Mouse (Mus musculus): ENCODE measurements at regions not wholly inside any gene's neighbourhood (a gene's known extent, or its start where the extent isn't known, plus 50 kb on each side); places are given as distances from the start of the nearest gene placed in this dataset.

- no peak for ATAC-seq (ENCODE audit: insufficient number of reproducible peaks, low FRiP score)
- no peaks in the 10 kb centered on the region for H3K9me3 ChIP-seq (replicated peaks)
- no peaks in the 10 kb centered on the region for H3K27me3 ChIP-seq (replicated peaks)
- H3K9ac ChIP-seq, result no peak overlapping the region
- H3K27ac ChIP-seq (ENCODE audit: poor library complexity, severe bottlenecking), result no peak overlapping the region
- no peak overlapping the region for H3K4me3 ChIP-seq
- H3K4me2 ChIP-seq, result no peak overlapping the region
- WGBS, result 65% methylated on average over 5 of the region's 5 CpGs
- H3K36me3 ChIP-seq, result no peaks in the 10 kb centered on the region
- H3K4me1 ChIP-seq (replicated peaks), result no peaks in the 10 kb centered on the region
Measured at GRCm38 (mm10) chr9:84178705-84179104, 253.8 kb downstream of the Bckdhb start.

- H3K27ac ChIP-seq (ENCODE audit: poor library complexity, severe bottlenecking), result no peak overlapping the region
- H3K9ac ChIP-seq, result no peak overlapping the region
- WGBS, result 51% methylated on average over 4 of the region's 4 CpGs
- no peaks in the 10 kb centered on the region for H3K4me1 ChIP-seq (replicated peaks)
- H3K9me3 ChIP-seq (replicated peaks), result no peaks in the 10 kb centered on the region
- H3K4me3 ChIP-seq, result no peak overlapping the region
- no peak overlapping the region for H3K4me2 ChIP-seq
- ATAC-seq (ENCODE audit: insufficient number of reproducible peaks, low FRiP score), result no peak
- no peaks in the 10 kb centered on the region for H3K36me3 ChIP-seq
- H3K27me3 ChIP-seq (replicated peaks), result no peaks in the 10 kb centered on the region
Measured at GRCm38 (mm10) chr9:84179238-84179637, 254.3 kb downstream of the Bckdhb start.

- no peaks in the 10 kb centered on the region for H3K9me3 ChIP-seq (replicated peaks)
- WGBS, result 62% methylated on average over 6 of the region's 6 CpGs
- H3K4me3 ChIP-seq, result no peak overlapping the region
- H3K4me1 ChIP-seq (replicated peaks), result no peaks in the 10 kb centered on the region
- no peaks in the 10 kb centered on the region for H3K36me3 ChIP-seq
- no peak overlapping the region for H3K9ac ChIP-seq
- no peak overlapping the region for H3K4me2 ChIP-seq
- H3K27me3 ChIP-seq (replicated peaks), result no peaks in the 10 kb centered on the region
- ATAC-seq (ENCODE audit: insufficient number of reproducible peaks, low FRiP score), result no peak
- H3K27ac ChIP-seq (ENCODE audit: poor library complexity, severe bottlenecking), result no peak overlapping the region
Measured at GRCm38 (mm10) chr9:84183637-84184374, 258.9 kb downstream of the Bckdhb start.

GRCm38 (mm10) chr9:84187531-84187930, 262.6 kb downstream of the Bckdhb start:
- no peak for ATAC-seq (ENCODE audit: insufficient number of reproducible peaks, low FRiP score)
- no peak overlapping the region for H3K4me2 ChIP-seq
- no peak overlapping the region for H3K9ac ChIP-seq
- H3K27me3 ChIP-seq (replicated peaks), result no peaks in the 10 kb centered on the region
- no peaks in the 10 kb centered on the region for H3K36me3 ChIP-seq
- H3K9me3 ChIP-seq (replicated peaks), result no peaks in the 10 kb centered on the region
- no peak overlapping the region for H3K4me3 ChIP-seq
- 72% methylated on average over 3 of the region's 3 CpGs for WGBS
- H3K4me1 ChIP-seq (replicated peaks), result no peaks in the 10 kb centered on the region
- no peak overlapping the region for H3K27ac ChIP-seq (ENCODE audit: poor library complexity, severe bottlenecking)

GRCm38 (mm10) chr9:84193405-84193804, 268.5 kb downstream of the Bckdhb start:
- no peak for ATAC-seq (ENCODE audit: insufficient number of reproducible peaks, low FRiP score)
- no peaks in the 10 kb centered on the region for H3K9me3 ChIP-seq (replicated peaks)
- H3K27ac ChIP-seq (ENCODE audit: poor library complexity, severe bottlenecking), result no peak overlapping the region
- H3K4me1 ChIP-seq (replicated peaks), result no peaks in the 10 kb centered on the region
- H3K4me2 ChIP-seq, result no peak overlapping the region
- WGBS, result 49% methylated on average over 1 of the region's 1 CpGs
- H3K27me3 ChIP-seq (replicated peaks), result no peaks in the 10 kb centered on the region
- no peak overlapping the region for H3K9ac ChIP-seq
- no peak overlapping the region for H3K4me3 ChIP-seq
- H3K36me3 ChIP-seq, result no peaks in the 10 kb centered on the region

- no peak for ATAC-seq (ENCODE audit: insufficient number of reproducible peaks, low FRiP score)
- H3K4me3 ChIP-seq, result no peak overlapping the region
- H3K27me3 ChIP-seq (replicated peaks), result no peaks in the 10 kb centered on the region
- no peaks in the 10 kb centered on the region for H3K4me1 ChIP-seq (replicated peaks)
- WGBS, result 74% methylated on average over 4 of the region's 4 CpGs
- H3K9ac ChIP-seq, result no peak overlapping the region
- H3K36me3 ChIP-seq, result no peaks in the 10 kb centered on the region
- H3K27ac ChIP-seq (ENCODE audit: poor library complexity, severe bottlenecking), result no peak overlapping the region
- H3K4me2 ChIP-seq, result no peak overlapping the region
- no peaks in the 10 kb centered on the region for H3K9me3 ChIP-seq (replicated peaks)
Measured at GRCm38 (mm10) chr9:84194716-84195115, 269.8 kb downstream of the Bckdhb start.

GRCm38 (mm10) chr9:84195338-84195737, 270.4 kb downstream of the Bckdhb start:
- WGBS, result 80% methylated on average over 4 of the region's 4 CpGs
- ATAC-seq (ENCODE audit: insufficient number of reproducible peaks, low FRiP score), result no peak
- H3K27me3 ChIP-seq (replicated peaks), result no peaks in the 10 kb centered on the region
- no peaks in the 10 kb centered on the region for H3K4me1 ChIP-seq (replicated peaks)
- no peaks in the 10 kb centered on the region for H3K9me3 ChIP-seq (replicated peaks)
- H3K4me2 ChIP-seq, result no peak overlapping the region
- H3K4me3 ChIP-seq, result no peak overlapping the region
- no peaks in the 10 kb centered on the region for H3K36me3 ChIP-seq
- no peak overlapping the region for H3K9ac ChIP-seq
- H3K27ac ChIP-seq (ENCODE audit: poor library complexity, severe bottlenecking), result no peak overlapping the region

- H3K4me3 ChIP-seq, result no peak overlapping the region
- no peak for ATAC-seq (ENCODE audit: insufficient number of reproducible peaks, low FRiP score)
Measured at GRCm38 (mm10) chr9:84200208-84200607, 275.3 kb downstream of the Bckdhb start.

GRCm38 (mm10) chr9:84204056-84204455, 279.1 kb downstream of the Bckdhb start:
- H3K4me3 ChIP-seq, result no peak overlapping the region
- H3K9ac ChIP-seq, result no peak overlapping the region
- H3K4me2 ChIP-seq, result no peak overlapping the region
- no peaks in the 10 kb centered on the region for H3K4me1 ChIP-seq (replicated peaks)
- WGBS, result 65% methylated on average over 3 of the region's 3 CpGs
- no peak overlapping the region for H3K27ac ChIP-seq (ENCODE audit: poor library complexity, severe bottlenecking)
- H3K36me3 ChIP-seq, result no peaks in the 10 kb centered on the region
- H3K27me3 ChIP-seq (replicated peaks), result no peaks in the 10 kb centered on the region
- no peaks in the 10 kb centered on the region for H3K9me3 ChIP-seq (replicated peaks)
- no peak for ATAC-seq (ENCODE audit: insufficient number of reproducible peaks, low FRiP score)

More at GRCm38 (mm10) chr9:84200208-84200607, 275.3 kb downstream of the Bckdhb start:
- Histone ChIP-seq H3K4me2 (no peak overlapping the region), H3K27ac (ENCODE audit: poor library complexity, severe bottlenecking) (no peak overlapping the region), H3K36me3 (no peaks in the 10 kb centered on the region), H3K9ac (no peak overlapping the region), H3K4me1 (replicated peaks) (no peaks in the 10 kb centered on the region), H3K9me3 (replicated peaks) (no peaks in the 10 kb centered on the region), H3K27me3 (replicated peaks) (no peaks in the 10 kb centered on the region)
- 77% methylated on average over 3 of the region's 3 CpGs for WGBS

- ATAC-seq (ENCODE audit: insufficient number of reproducible peaks, low FRiP score), result no peak
- H3K27ac ChIP-seq (ENCODE audit: poor library complexity, severe bottlenecking), result no peak overlapping the region
- H3K4me2 ChIP-seq, result no peak overlapping the region
- no peaks in the 10 kb centered on the region for H3K4me1 ChIP-seq (replicated peaks)
- WGBS, result 82% methylated on average over 4 of the region's 4 CpGs
- no peak overlapping the region for H3K4me3 ChIP-seq
- no peaks in the 10 kb centered on the region for H3K27me3 ChIP-seq (replicated peaks)
- no peaks in the 10 kb centered on the region for H3K9me3 ChIP-seq (replicated peaks)
- no peaks in the 10 kb centered on the region for H3K36me3 ChIP-seq
- no peak overlapping the region for H3K9ac ChIP-seq
Measured at GRCm38 (mm10) chr9:84240491-84240975, 315.6 kb downstream of the Bckdhb start.

GRCm38 (mm10) chr9:84249765-84250164, 324.8 kb downstream of the Bckdhb start:
- Histone ChIP-seq H3K27ac (ENCODE audit: poor library complexity, severe bottlenecking) (no peak overlapping the region), H3K9ac (no peak overlapping the region), H3K4me2 (no peak overlapping the region), H3K9me3 (replicated peaks) (no peaks in the 10 kb centered on the region), H3K4me1 (replicated peaks) (no peaks in the 10 kb centered on the region), H3K4me3 (no peak overlapping the region), H3K36me3 (no peaks in the 10 kb centered on the region), H3K27me3 (replicated peaks) (no peaks in the 10 kb centered on the region)
- ATAC-seq (ENCODE audit: insufficient number of reproducible peaks, low FRiP score), result no peak
- WGBS, result 88% methylated on average over 1 of the region's 1 CpGs
